Mouse (Mus musculus) liver, embryonic 16.5 days (tissue): Measurements from ENCODE around the gene Psmd5. TPM values are rescaled to one million over a fixed set of nuclear protein-coding genes. Genes with fewer than 3 reads are reported as not detected.
A peak's percentile ranks its signal among the peaks of the same experiment; 100 is the strongest.
"Not testable (repeated sequence)": the region's sequence is repeated elsewhere in the genome, so short reads cannot be mapped to it uniquely, and the experiment has no call there.

ENCODE experiments used
- ATAC-seq: fragments of 200-750 bp; cut with Nextera tagmentation; 2 replicates; pipeline ENCODE4 v1.8.0; 2017; ENCODE audit warnings: low read depth, mild to moderate bottlenecking, moderate number of reproducible peaks, moderate library complexity
- H3K27ac ChIP-seq: fragments of 300-500 bp; sonication (generic); 2 replicates; pipeline ENCODE4 v1.5.1; 2014; ENCODE audit warnings: mild to moderate bottlenecking, low read length
- H3K27me3 ChIP-seq: fragments of 300-500 bp; sonication (generic); 2 replicates; pipeline ENCODE4 v1.6.1; 2014; ENCODE audit warnings: low read depth, low read length, mixed read lengths; ENCODE audit not compliant: control insufficient read depth, insufficient read depth
- H3K36me3 ChIP-seq: fragments of 300-500 bp; sonication (generic); 2 replicates; pipeline ENCODE4 v1.6.1; 2014; ENCODE audit warnings: mild to moderate bottlenecking; ENCODE audit not compliant: control insufficient read depth, insufficient read depth
- H3K4me1 ChIP-seq: fragments of 300-500 bp; sonication (generic); 2 replicates; pipeline ENCODE4 v1.6.1; 2014; ENCODE audit warnings: low read depth, low read length, mixed read lengths; ENCODE audit not compliant: control insufficient read depth
- H3K4me2 ChIP-seq: fragments of 300-500 bp; sonication (generic); 2 replicates; pipeline ENCODE4 v1.6.1; 2014; ENCODE audit warnings: low read depth, low read length, mixed read lengths
- H3K4me3 ChIP-seq: fragments of 300-500 bp; sonication (generic); 2 replicates; pipeline ENCODE4 v1.5.1; 2014; ENCODE audit warnings: low read depth, mild to moderate bottlenecking, low read length
- H3K9ac ChIP-seq: fragments of 300-500 bp; sonication (generic); 2 replicates; pipeline ENCODE4 v1.6.1; 2014; ENCODE audit warnings: low read depth, low read length
- H3K9me3 ChIP-seq: fragments of 300-500 bp; sonication (generic); replicated peaks from 2 replicates; pipeline ENCODE4 v1.6.1; 2016; ENCODE audit warnings: low read length; ENCODE audit not compliant: control insufficient read depth
- WGBS: fragments of 180-500 bp; shearing (Covaris S2); extraction: QIAGEN DNeasy Blood & Tissue Kit; methylation state at CpG from one replicate; pipeline ENCODE4 v1.1.7; 2014; ENCODE audit not compliant: insufficient replicate concordance; 5-methylcytosine and 5-hydroxymethylcytosine counted together
- polyA plus RNA-seq: library from polyadenylated mRNA; unstranded; fragments of >200 nt; fragmentation: Nextera tagmentation; extraction: Ambion mirVana; gene quantifications from 2 replicates; pipeline ENCODE4 v1.2.1, GENCODE M21; 2015

The Psmd5 gene
- polyA plus RNA-seq, 1 experiment from 2014 or later = 63.5 TPM

- peak within 1 kb of the TSS; percentile 99 for H3K9ac ChIP-seq
- peak within 1 kb of the TSS; percentile 93 for H3K27ac ChIP-seq
- under 1% methylated on average over 57 of the region's 57 CpGs for WGBS
- H3K27me3 ChIP-seq = no peaks in the 10 kb centered on the region
- peak within 1 kb of the TSS; percentile 98 for H3K4me3 ChIP-seq
- H3K9me3 ChIP-seq = no peaks in the 10 kb centered on the region
- ATAC-seq = peak; percentile 94
- H3K4me1 ChIP-seq = peaks cover 31% of the 10 kb centered on the region
- H3K4me2 ChIP-seq = peak within 1 kb of the TSS; percentile 73
- H3K36me3 ChIP-seq = peaks cover 8% of the 10 kb centered on the region
Observed at GRCm38 (mm10) chr2:34825827-34826459, 48.8 kb downstream of the Psmd5 start, which contains the start of gene Fbxw2. Fbxw2 (minus strand) TSS chr2:34826311.

- Histone ChIP-seq H3K27me3 (no peaks in the 10 kb centered on the region), H3K4me2 (no peak overlapping the region), H3K36me3 (peaks cover 43% of the 10 kb centered on the region), H3K27ac (no peak overlapping the region), H3K9ac (no peak overlapping the region), H3K4me1 (peaks cover 19% of the 10 kb centered on the region), H3K9me3 (no peaks in the 10 kb centered on the region), H3K4me3 (no peak overlapping the region)
- 89% methylated on average over 2 of the region's 2 CpGs for WGBS
- ATAC-seq = no peak
Observed at GRCm38 (mm10) chr2:34818492-34818891, 56.3 kb downstream of the Psmd5 start.

GRCm38 (mm10) chr2:34815893-34816292 is 58.9 kb downstream of the Psmd5 start:
- H3K4me2 ChIP-seq, H3K4me1 ChIP-seq, H3K9ac ChIP-seq, H3K9me3 ChIP-seq, H3K27me3 ChIP-seq, H3K4me3 ChIP-seq: not testable (repeated sequence)
- 90% methylated on average over 2 of the region's 2 CpGs for WGBS
- Histone ChIP-seq H3K27ac (peak overlapping the region; percentile 70), H3K36me3 (peaks cover 57% of the 10 kb centered on the region)
- peak; percentile 64; the same call in 1 of the 2 replicates for ATAC-seq

GRCm38 (mm10) chr2:34812706-34813105 is 62.1 kb downstream of the Psmd5 start:
- 77% methylated on average over 7 of the region's 7 CpGs for WGBS
- Histone ChIP-seq H3K4me3 (no peak overlapping the region), H3K4me2 (no peak overlapping the region), H3K27me3 (no peaks in the 10 kb centered on the region), H3K36me3 (peaks cover 60% of the 10 kb centered on the region), H3K9ac (no peak overlapping the region), H3K4me1 (peaks cover 35% of the 10 kb centered on the region), H3K9me3 (no peaks in the 10 kb centered on the region), H3K27ac (no peak overlapping the region)
- no peak for ATAC-seq

- Histone ChIP-seq H3K27ac (peak overlapping the region; percentile 65), H3K4me1 (peaks cover 44% of the 10 kb centered on the region), H3K9me3 (no peaks in the 10 kb centered on the region), H3K4me2 (no peak overlapping the region), H3K36me3 (peaks cover 68% of the 10 kb centered on the region), H3K4me3 (no peak overlapping the region), H3K27me3 (no peaks in the 10 kb centered on the region), H3K9ac (no peak overlapping the region)
- peak; percentile 77 for ATAC-seq
- WGBS = 65% methylated on average over 3 of the region's 3 CpGs
Observed at GRCm38 (mm10) chr2:34810775-34811174, 64.0 kb downstream of the Psmd5 start.

GRCm38 (mm10) chr2:34809568-34809967 is 65.2 kb downstream of the Psmd5 start:
- H3K4me3 ChIP-seq = no peak overlapping the region
- H3K27ac ChIP-seq = peak overlapping the region; percentile 70
- 0 out of 2 replicates have a peak overlapping the region, but pooled peaks have one; percentile 17 for H3K9ac ChIP-seq
- peaks cover 65% of the 10 kb centered on the region for H3K36me3 ChIP-seq
- H3K4me1 ChIP-seq = peaks cover 48% of the 10 kb centered on the region
- H3K9me3 ChIP-seq = no peaks in the 10 kb centered on the region
- ATAC-seq = no peak
- 58% methylated on average over 1 of the region's 1 CpGs for WGBS
- peak overlapping the region; percentile 28; the same call in 1 of the 2 replicates for H3K4me2 ChIP-seq
- no peaks in the 10 kb centered on the region for H3K27me3 ChIP-seq

- no peaks in the 10 kb centered on the region for H3K9me3 ChIP-seq
- 41% methylated on average over 2 of the region's 2 CpGs for WGBS
- no peak overlapping the region for H3K9ac ChIP-seq
- peak overlapping the region; percentile 66 for H3K27ac ChIP-seq
- peaks cover 58% of the 10 kb centered on the region for H3K36me3 ChIP-seq
- no peak overlapping the region for H3K4me3 ChIP-seq
- no peaks in the 10 kb centered on the region for H3K27me3 ChIP-seq
- H3K4me2 ChIP-seq = no peak overlapping the region
- peaks cover 59% of the 10 kb centered on the region for H3K4me1 ChIP-seq
- ATAC-seq = no peak
Observed at GRCm38 (mm10) chr2:34808057-34808456, 66.7 kb downstream of the Psmd5 start.

GRCm38 (mm10) chr2:34805364-34805950 is 69.3 kb downstream of the Psmd5 start:
- peak; percentile 47 for ATAC-seq
- peak overlapping the region; percentile 40 for H3K4me3 ChIP-seq
- peaks cover 57% of the 10 kb centered on the region for H3K4me1 ChIP-seq
- WGBS = 75% methylated on average over 10 of the region's 10 CpGs
- peaks cover 35% of the 10 kb centered on the region for H3K36me3 ChIP-seq
- no peaks in the 10 kb centered on the region for H3K9me3 ChIP-seq
- no peaks in the 10 kb centered on the region for H3K27me3 ChIP-seq
- H3K27ac ChIP-seq = peak overlapping the region; percentile 87
- H3K4me2 ChIP-seq = peak overlapping the region; percentile 63
- peak overlapping the region; percentile 44 for H3K9ac ChIP-seq

GRCm38 (mm10) chr2:34804815-34805214 is 70.0 kb downstream of the Psmd5 start:
- H3K9ac ChIP-seq = peak overlapping the region; percentile 57
- H3K4me2 ChIP-seq = peak overlapping the region; percentile 63
- H3K9me3 ChIP-seq = no peaks in the 10 kb centered on the region
- H3K4me3 ChIP-seq = peak overlapping the region; percentile 56
- peak; percentile 46 for ATAC-seq
- peak overlapping the region; percentile 95 for H3K27ac ChIP-seq
- peaks cover 59% of the 10 kb centered on the region for H3K4me1 ChIP-seq
- WGBS = 22% methylated on average over 1 of the region's 1 CpGs
- H3K27me3 ChIP-seq = no peaks in the 10 kb centered on the region
- H3K36me3 ChIP-seq = peaks cover 31% of the 10 kb centered on the region
